Mouse (Mus musculus) G1E (cell line): ENCODE data around the gene Bcl11b.

ENCODE experiments used
- CTCF ChIP-seq: IDR thresholded peaks from 2 replicates; pipeline ENCODE4 v1.5.1; 2012; ENCODE audit warnings: low read depth, low read length, inconsistent platforms, mixed read lengths
- GATA1 ChIP-seq: IDR thresholded peaks from 2 replicates; pipeline ENCODE4 v1.6.1; 2012; ENCODE audit warnings: borderline replicate concordance, low read length, inconsistent platforms, mixed read lengths
- POLR2AphosphoS5 ChIP-seq: IDR thresholded peaks from 2 replicates; pipeline ENCODE4 v1.6.1; 2012; ENCODE audit warnings: low read depth, low read length, inconsistent platforms; ENCODE audit not compliant: insufficient replicate concordance
- TAL1 ChIP-seq: conservative IDR thresholded peaks from 2 replicates; pipeline ENCODE4 v1.6.1; 2012; ENCODE audit warnings: low read depth, low read length, inconsistent platforms, mixed read lengths

DNA sequence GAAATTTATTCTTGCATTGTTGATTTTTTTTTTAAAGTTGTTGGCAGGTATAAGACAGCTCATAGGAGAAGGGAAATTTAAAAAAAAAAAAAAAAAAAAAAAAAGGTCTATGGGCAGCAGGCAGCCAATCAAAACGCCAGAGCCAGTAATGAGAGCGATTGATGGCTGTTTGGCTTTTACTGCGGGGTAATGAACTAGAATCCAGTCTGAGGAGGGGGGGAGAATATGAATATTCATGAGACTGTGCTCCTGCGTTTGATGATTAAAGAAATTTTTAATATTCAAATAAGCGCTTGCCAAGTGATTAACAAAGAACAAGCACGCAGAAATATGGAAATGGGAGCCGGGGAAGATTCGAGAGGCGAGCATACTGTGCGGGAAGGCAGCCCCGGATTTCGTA, 32.8 kb downstream of the Bcl11b start:
- no peak for TF ChIP-seq TAL1
- no peak for TF ChIP-seq CTCF
- no peak for TF ChIP-seq GATA1
- no peak for TF ChIP-seq POLR2AphosphoS5
